Mouse (Mus musculus): Measurements from ENCODE around the gene Hepacam.

DNA sequence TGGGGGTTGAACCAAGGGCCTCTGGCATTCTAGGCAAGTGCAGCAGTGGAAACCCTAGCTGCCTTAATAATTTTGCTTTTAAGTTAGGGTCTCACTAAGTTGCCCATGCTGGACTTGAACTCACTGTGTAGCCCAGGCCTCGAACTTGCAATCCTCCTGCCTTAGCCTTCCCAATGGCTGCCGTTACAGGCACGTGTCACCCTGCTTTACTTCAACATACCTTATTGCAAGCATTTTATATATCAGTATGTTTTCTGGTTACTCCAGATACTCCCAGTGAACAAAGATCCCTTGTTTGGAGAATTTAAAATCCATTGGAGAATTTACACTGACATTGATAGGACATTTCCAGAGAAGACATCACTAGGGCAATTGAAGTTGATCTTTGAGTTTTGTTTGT lies 18.1 kb upstream of the Hepacam start:
- TF ChIP-seq CTCF (IDR thresholded peaks at IDR 0.05; ENCODE audit: control insufficient read depth, insufficient read depth, low read length): no peak
- TF ChIP-seq POLR2A (IDR thresholded peaks at IDR 0.05; ENCODE audit: borderline replicate concordance, control insufficient read depth, low read depth, low read length): no peak
